Mouse (Mus musculus) ES-E14 (cell line): ENCODE results near the gene Ggnbp2. TPM values are rescaled to one million over a fixed set of nuclear protein-coding genes. Genes with fewer than 3 reads are reported as not detected.

Source experiments
- DNase-seq: peaks from one replicate; pipeline ENCODE4 v3.0.0-alpha.2; 2013; ENCODE audit warnings: low read depth, low spot score
- H3K27ac ChIP-seq: 2 replicates; pipeline ENCODE4 v1.5.1; 2012; ENCODE audit warnings: low read depth, mild to moderate bottlenecking, low read length, moderate library complexity, mixed read lengths; ENCODE audit not compliant: poor library complexity, insufficient read depth, severe bottlenecking
- H3K36me3 ChIP-seq: 2 replicates; pipeline ENCODE4 v1.6.1; 2012; ENCODE audit warnings: mild to moderate bottlenecking, low read length, moderate library complexity, mixed read lengths; ENCODE audit not compliant: control insufficient read depth, poor library complexity, insufficient read depth, severe bottlenecking
- H3K4me1 ChIP-seq, 2 experiments: fragments of 150-350 bp in 1 of 2; sonication (generic) in 1 of 2; 2 replicates each; pipeline ENCODE4 v1.6.1; 2012; ENCODE audit warnings: low read length in 2 of 2, mild to moderate bottlenecking in 1 of 2, mixed read lengths in 1 of 2; ENCODE audit not compliant: control insufficient read depth in 2 of 2, insufficient read depth in 2 of 2, poor library complexity in 1 of 2
- H3K4me3 ChIP-seq, 2 experiments: fragments of 150-350 bp in 1 of 2; sonication (generic) in 1 of 2; 2 replicates each; pipeline ENCODE4 v1.5.1; 2012; ENCODE audit warnings: low read length in 2 of 2, low read depth in 1 of 2, mild to moderate bottlenecking in 1 of 2, mixed read lengths in 1 of 2; ENCODE audit not compliant: insufficient read depth in 1 of 2, poor library complexity in 1 of 2, severe bottlenecking in 1 of 2
- H3K9ac ChIP-seq: 2 replicates; pipeline ENCODE4 v1.6.1; 2012; ENCODE audit warnings: low read depth, mild to moderate bottlenecking, low read length, mixed read lengths; ENCODE audit not compliant: poor library complexity, insufficient read depth, severe bottlenecking
- H3K9me3 ChIP-seq: fragments of 150-350 bp; sonication (generic); 2 replicates; pipeline ENCODE4 v1.6.1; 2012; ENCODE audit warnings: low read depth, mild to moderate bottlenecking, low read length; ENCODE audit not compliant: control insufficient read depth, insufficient read depth
- CHD2 ChIP-seq: IDR thresholded peaks from 2 replicates; pipeline ENCODE4 v1.6.1; 2014; ENCODE audit warnings: mild to moderate bottlenecking, low read depth, low read length, inconsistent platforms
- HCFC1 ChIP-seq: IDR thresholded peaks from 2 replicates; pipeline ENCODE4 v1.6.1; 2012; ENCODE audit warnings: low read length, inconsistent platforms, borderline replicate concordance; ENCODE audit not compliant: insufficient read depth
- MAFK ChIP-seq: IDR thresholded peaks from 2 replicates; pipeline ENCODE4 v1.6.1; 2014; ENCODE audit warnings: mild to moderate bottlenecking, low read depth, low read length, inconsistent platforms; ENCODE audit not compliant: insufficient read depth
- ZC3H11A ChIP-seq: IDR thresholded peaks from 2 replicates; pipeline ENCODE4 v1.6.1; 2012; ENCODE audit warnings: low read depth, mild to moderate bottlenecking, inconsistent platforms, low read length, borderline replicate concordance
- ZNF384 ChIP-seq: IDR thresholded peaks from 2 replicates; pipeline ENCODE4 v1.6.1; 2012; ENCODE audit warnings: low read depth, low read length, inconsistent platforms
- in situ Hi-C, 2 experiments: fragments of 600-800 bp; cut with MboI; formaldehyde crosslinking; loops; one replicate each; pipeline ENCODE4 v1.15.1; 2025; ENCODE audit warnings: low sequenced_read_pairs in 2 of 2, inconsistent platforms in 1 of 2; ENCODE audit not compliant: unreplicated experiment in 2 of 2
- total RNA-seq: library from RNA; depleted of rRNA; stranded (reverse); fragments of 300-350 nt; gene quantifications from 2 replicates; pipeline ENCODE4 v1.2.3, GENCODE M21; 2012

The Ggnbp2 gene
- total RNA-seq, 1 experiment, result 59.1 TPM

- in situ Hi-C loops, result no loop called here
- no peak for DNase-seq
- Histone ChIP-seq H3K4me1 (peaks cover 2 to 7% of the 10 kb centered on the region in 2 experiments; a peak in 3 of 4 replicates), H3K4me3 (no peak overlapping the region; a peak in 1 of 4 replicates), H3K9me3 (no peaks in the 10 kb centered on the region), H3K9ac (no peak overlapping the region), H3K36me3 (no peaks in the 10 kb centered on the region; the same call in 1 of the 2 replicates), H3K27ac (no peak overlapping the region)
- TF ChIP-seq ZNF384 (no peak), MAFK (no peak), HCFC1 (no peak), ZC3H11A (no peak), CHD2 (no peak)
Measured at GRCm38 (mm10) chr11:84867586-84867985, 3.0 kb downstream of the Ggnbp2 start.

GRCm38 (mm10) chr11:84865268-84865667, 5.3 kb downstream of the Ggnbp2 start:
- Histone ChIP-seq H3K4me3 (no peak overlapping the region), H3K36me3 (no peaks in the 10 kb centered on the region; the same call in 1 of the 2 replicates), H3K27ac (no peak overlapping the region), H3K9me3 (no peaks in the 10 kb centered on the region), H3K4me1 (peaks cover 2 to 4% of the 10 kb centered on the region in 2 experiments; a peak in 3 of 4 replicates), H3K9ac (no peak overlapping the region)
- in situ Hi-C loops, result no loop called here
- TF ChIP-seq ZNF384 (no peak), CHD2 (no peak), HCFC1 (no peak), MAFK (no peak), ZC3H11A (no peak)
- no peak for DNase-seq

- in situ Hi-C loops, result no loop called here
- H3K27ac ChIP-seq, result no peak overlapping the region
- no peaks in the 10 kb centered on the region for H3K9me3 ChIP-seq
- no peak overlapping the region for H3K4me3 ChIP-seq
- no peak overlapping the region for H3K9ac ChIP-seq
- H3K36me3 ChIP-seq, result peaks cover 2% of the 10 kb centered on the region; the same call in 1 of the 2 replicates
- DNase-seq, result no peak
- H3K4me1 ChIP-seq, result no peaks in the 10 kb centered on the region
- TF ChIP-seq HCFC1, result no peak
- no peak for TF ChIP-seq ZC3H11A
- no peak for TF ChIP-seq CHD2
- no peak for TF ChIP-seq ZNF384
- TF ChIP-seq MAFK, result no peak
Measured at GRCm38 (mm10) chr11:84855285-84855684, 15.3 kb downstream of the Ggnbp2 start.

- H3K9me3 ChIP-seq, result no peaks in the 10 kb centered on the region
- H3K4me3 ChIP-seq, result 0 out of 4 replicates have a peak overlapping the region, but pooled peaks of 1 of the 2 experiments have one; percentile 4
- H3K4me1 ChIP-seq, result peaks cover 4% of the 10 kb centered on the region in 2 experiments; a peak in 3 of 4 replicates
- H3K36me3 ChIP-seq, result peaks cover 3% of the 10 kb centered on the region
- peak overlapping the region; percentile 70; the same call in 1 of the 2 replicates for H3K9ac ChIP-seq
- peak overlapping the region; percentile 98 for H3K27ac ChIP-seq
- in situ Hi-C loops, result no loop called here
- TF ChIP-seq CHD2, result no peak
- no peak for TF ChIP-seq MAFK
- no peak for TF ChIP-seq ZC3H11A
- TF ChIP-seq ZNF384, result no peak
- TF ChIP-seq HCFC1, result no peak
- DNase-seq, result peak; percentile 60
Measured at GRCm38 (mm10) chr11:84847475-84848090, 23.0 kb downstream of the Ggnbp2 start.
